In the genomic region with DNA sequence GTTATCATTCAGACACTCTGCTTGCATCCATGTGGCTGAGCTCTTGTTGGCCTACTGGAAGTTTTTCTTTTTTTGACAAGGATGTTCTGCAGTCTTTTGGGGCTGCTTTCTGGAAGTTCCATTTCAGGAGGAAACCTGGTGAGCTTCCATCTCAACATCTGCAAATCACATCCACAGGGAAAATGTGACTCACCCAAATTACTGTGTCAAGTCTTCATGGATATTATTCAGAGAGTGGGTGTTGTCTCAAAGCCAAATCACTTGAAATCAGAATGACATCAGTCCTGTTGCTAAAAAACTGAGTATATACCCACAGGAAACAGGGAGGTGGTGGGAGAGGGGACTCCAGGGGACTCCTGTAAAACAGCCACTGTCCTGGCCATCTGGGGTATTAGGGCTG, we compare ENCODE assay signal across 29 mouse cellular contexts.
DNase-seq lines count a peak whose midpoint lies in the region; ATAC-seq and TF ChIP-seq lines count a peak whose summit lies in the region.
"Had no signal": no experiment of that assay in that cellular context is flagged by ENCODE, and none has a peak within 500 bp of the region (broad histone marks: within the 10 kb centered on the region; RNA-seq: fewer than 3 reads in every experiment).

No protein-coding gene starts in this region.

- no peaks in the 10 kb centered on the region for H3K27me3 ChIP-seq in cerebellum, adult 2 months (ENCODE audit: control insufficient read depth, insufficient read depth, low read length)
- H3K27me3 ChIP-seq: embryonic facial prominence, embryonic 13.5 days; kidney, embryonic 15.5 days; liver, embryonic 12.5 days; midbrain, embryonic 12.5 days; neural tube, embryonic 12.5 days; Patski; stomach, embryonic 15.5 days had no signal

- DNase-seq in frontal cortex, postnatal 25 days (ENCODE audit: low spot score in 2 of 2): no peak
- DNase-seq in heart, adult 18-20 months: peak; percentile 38 to 56
- no peak for DNase-seq in heart, postnatal 4 days
- peak; percentile 34 for DNase-seq in right cerebral cortex, adult 18-20 months
- no peak for DNase-seq in right cerebral cortex, postnatal 4 days
- DNase-seq in cerebellum, adult 2 months: no peak
- DNase-seq: adrenal gland, postnatal 10 days; cerebellum, adult 11 months; cerebellum, adult 9-11 months; embryo, embryonic 11 days; forebrain, postnatal 0 days; kidney, adult 18-20 months; kidney, postnatal 25 days; liver, postnatal 0 days; lung, postnatal 4 days; thymus, postnatal 14 days had no signal

- TF ChIP-seq CTCF in cerebellum, adult 2 months (IDR thresholded peaks at IDR 0.05; ENCODE audit: borderline replicate concordance, insufficient read depth, low read depth, low read length): no peak

- H3K27ac ChIP-seq in cerebellum, adult 2 months (ENCODE audit: insufficient read depth, low read length): no peak overlapping the region
- H3K27ac ChIP-seq: embryonic facial prominence, embryonic 13.5 days; heart, embryonic 10.5 days; kidney, embryonic 15.5 days; liver, embryonic 12.5 days; midbrain, embryonic 12.5 days; neural tube, embryonic 12.5 days; stomach, embryonic 15.5 days had no signal

- no peaks in the 10 kb centered on the region for H3K4me1 ChIP-seq in cerebellum, adult 2 months (ENCODE audit: control insufficient read depth, insufficient read depth, low read length)
- H3K4me1 ChIP-seq: heart, embryonic 10.5 days; liver, embryonic 12.5 days; midbrain, embryonic 12.5 days; neural tube, embryonic 12.5 days; stomach, embryonic 15.5 days had no signal

- H3K4me3 ChIP-seq in cerebellum, adult 2 months (replicated peaks; ENCODE audit: insufficient read depth, low read depth, low read length): no peak overlapping the region
- H3K4me3 ChIP-seq: embryonic facial prominence, embryonic 13.5 days; erythroblast, embryonic 14.5 days; heart, embryonic 10.5 days; kidney, embryonic 15.5 days; liver, embryonic 12.5 days; megakaryocyte, embryonic 14.5 days; midbrain, embryonic 12.5 days; myocyte; neural tube, embryonic 12.5 days; stomach, embryonic 15.5 days had no signal

- no peak for TF ChIP-seq POLR2A in cerebellum, adult 2 months (IDR thresholded peaks at IDR 0.05; ENCODE audit: borderline replicate concordance, insufficient read depth, low read length)

- peak; percentile 48; the same call in 1 of the 2 replicates for ATAC-seq in frontal cortex, adult (ENCODE audit: low TSS enrichment)
- ATAC-seq: forebrain, postnatal 0 days; hindbrain, embryonic 16.5 days; liver, embryonic 12.5 days; liver, postnatal 0 days; Patski had no signal

Comparison
In these comparisons a context has a peak if more than half of its experiments do, and no peak if none do; other contexts are left out.
1. DNase-seq: peak in heart, adult 18-20 months (2 of 2) and right cerebral cortex, adult 18-20 months (single experiment); none in frontal cortex, postnatal 25 days (0 of 2), heart, postnatal 4 days (single experiment), right cerebral cortex, postnatal 4 days (single experiment) and cerebellum, adult 2 months (0 of 2).